Mouse (Mus musculus) myocyte (in vitro differentiated cells): ENCODE data around the gene Cldn4. TPM values are rescaled to one million over a fixed set of nuclear protein-coding genes. Genes with fewer than 3 reads are reported as not detected.
A peak's percentile ranks its signal among the peaks of the same experiment; 100 is the strongest.
"Not testable (repeated sequence)": the region's sequence is repeated elsewhere in the genome, so short reads cannot be mapped to it uniquely, and the experiment has no call there.

Experiments
- H3K27me3 ChIP-seq: one replicate; pipeline ENCODE4 v1.6.1; 2011; ENCODE audit not compliant: control insufficient read depth, insufficient read depth, insufficient read length
- H3K36me3 ChIP-seq: one replicate; pipeline ENCODE4 v1.6.1; 2011; ENCODE audit not compliant: control insufficient read depth, insufficient read depth
- H3K4me2 ChIP-seq: one replicate; pipeline ENCODE4 v1.6.1; 2011; ENCODE audit warnings: low read depth, control low read depth
- H3K4me3 ChIP-seq: one replicate; pipeline ENCODE4 v1.5.1; 2011; ENCODE audit warnings: mild to moderate bottlenecking, control low read depth, moderate library complexity
- H3K79me2 ChIP-seq: one replicate; pipeline ENCODE4 v1.6.1; 2011; ENCODE audit not compliant: control insufficient read depth, insufficient read depth
- H3ac ChIP-seq: one replicate; pipeline ENCODE4 v1.6.1; 2011; ENCODE audit not compliant: control insufficient read depth, insufficient read length
- CEBPB ChIP-seq: IDR thresholded peaks from 2 replicates; pipeline ENCODE4 v1.6.1; 2011; ENCODE audit warnings: mild to moderate bottlenecking, moderate library complexity; ENCODE audit not compliant: poor library complexity, insufficient read depth, severe bottlenecking
- E2F4 ChIP-seq: IDR thresholded peaks from one replicate; pipeline ENCODE4 v1.6.1; 2011; ENCODE audit warnings: mild to moderate bottlenecking, control low read depth, moderate library complexity; ENCODE audit not compliant: insufficient read depth
- MAX ChIP-seq: IDR thresholded peaks from one replicate; pipeline ENCODE4 v1.6.1; 2011; ENCODE audit warnings: low read depth, mild to moderate bottlenecking, control low read depth
- MYOD1 ChIP-seq, 3 experiments: IDR thresholded peaks; one replicate each; pipeline ENCODE4 v1.6.1; 2011; ENCODE audit warnings: control low read depth in 2 of 3, low read depth in 2 of 3, mild to moderate bottlenecking in 2 of 3, moderate library complexity in 1 of 3; ENCODE audit not compliant: insufficient read length in 2 of 3, control insufficient read depth in 1 of 3
- MYOG ChIP-seq, 3 experiments: IDR thresholded peaks; one replicate each; pipeline ENCODE4 v1.6.1; 2011; ENCODE audit warnings: control low read depth in 2 of 3, low read depth in 2 of 3, mild to moderate bottlenecking in 2 of 3; ENCODE audit not compliant: insufficient read length in 2 of 3, control insufficient read depth in 1 of 3, insufficient read depth in 1 of 3
- POLR2A ChIP-seq: IDR thresholded peaks from one replicate; pipeline ENCODE4 v1.6.1; 2011; ENCODE audit warnings: low read depth, mild to moderate bottlenecking, control low read depth, moderate library complexity; ENCODE audit not compliant: insufficient read length
- POLR2AphosphoS2 ChIP-seq: IDR thresholded peaks from one replicate; pipeline ENCODE4 v1.6.1; 2011; ENCODE audit warnings: low read depth, control low read depth; ENCODE audit not compliant: insufficient read length
- REST ChIP-seq: IDR thresholded peaks from one replicate; pipeline ENCODE4 v1.6.1; 2011; ENCODE audit warnings: mild to moderate bottlenecking, control low read depth, moderate library complexity; ENCODE audit not compliant: insufficient read depth, insufficient read length
- SRF ChIP-seq: IDR thresholded peaks from one replicate; pipeline ENCODE4 v1.6.1; 2011; ENCODE audit warnings: low read depth; ENCODE audit not compliant: control insufficient read depth, insufficient read length
- TCF12 ChIP-seq: IDR thresholded peaks from one replicate; pipeline ENCODE4 v1.6.1; 2011; ENCODE audit warnings: mild to moderate bottlenecking, control low read depth; ENCODE audit not compliant: poor library complexity, insufficient read depth, severe bottlenecking
- TCF3 ChIP-seq: IDR thresholded peaks from one replicate; pipeline ENCODE4 v1.6.1; 2011; ENCODE audit warnings: low read depth, control low read depth; ENCODE audit not compliant: insufficient read length
- USF1 ChIP-seq: IDR thresholded peaks from one replicate; pipeline ENCODE4 v1.6.1; 2011; ENCODE audit warnings: low read depth, mild to moderate bottlenecking, control low read depth, moderate library complexity
- polyA plus RNA-seq: library from polyadenylated mRNA; unstranded; fragments of >200 nt; fragmentation: generic; extraction: Trizol; gene quantifications from one replicate; pipeline ENCODE4 v1.2.1, GENCODE M21; 2012; ENCODE audit warnings: missing spikeins

The Cldn4 gene
- polyA plus RNA-seq, 1 experiment: not detected

DNA sequence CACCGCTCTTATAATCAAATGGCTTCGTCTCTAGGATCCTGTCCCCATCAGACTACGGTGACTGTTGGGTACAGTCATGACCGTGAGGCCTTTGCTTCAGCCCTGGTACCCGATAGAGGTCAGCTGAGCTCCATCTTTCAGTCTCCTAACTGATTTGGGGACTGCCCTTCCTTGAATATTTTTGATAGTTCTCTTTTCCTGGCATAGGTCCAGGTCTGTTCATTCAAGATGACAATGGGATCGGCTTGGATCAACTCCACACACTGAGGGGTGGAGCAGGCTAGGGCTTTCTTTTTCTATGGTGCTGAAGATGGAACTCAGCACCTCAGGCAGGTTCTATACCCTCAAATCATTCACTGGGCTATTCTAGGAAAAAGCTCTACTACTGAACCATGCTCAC lies 10.7 kb downstream of the Cldn4 start:
- H3ac ChIP-seq: no peak overlapping the region
- H3K79me2 ChIP-seq: no peaks in the 10 kb centered on the region
- no peak overlapping the region for H3K4me3 ChIP-seq
- TF ChIP-seq REST: no peak
- no peak for TF ChIP-seq E2F4
- TF ChIP-seq MYOD1 (IDR thresholded peaks at IDR 0.05; ENCODE audit: control insufficient read depth in 1 of 3, insufficient read length in 2 of 3, low read depth in 2 of 3): no peak
- no peak for TF ChIP-seq TCF12
- TF ChIP-seq USF1: no peak
- no peak for TF ChIP-seq MAX
- no peak for TF ChIP-seq MYOG (IDR thresholded peaks at IDR 0.05; ENCODE audit: control insufficient read depth in 1 of 3, insufficient read depth in 1 of 3, insufficient read length in 2 of 3, low read depth in 2 of 3)
- no peak for TF ChIP-seq POLR2A
- TF ChIP-seq SRF: no peak
- TF ChIP-seq POLR2AphosphoS2: no peak
- TF ChIP-seq TCF3: no peak
- no peak for TF ChIP-seq CEBPB
- no peak overlapping the region for H3K4me2 ChIP-seq
- H3K27me3 ChIP-seq: no peaks in the 10 kb centered on the region
- H3K36me3 ChIP-seq: no peaks in the 10 kb centered on the region

DNA sequence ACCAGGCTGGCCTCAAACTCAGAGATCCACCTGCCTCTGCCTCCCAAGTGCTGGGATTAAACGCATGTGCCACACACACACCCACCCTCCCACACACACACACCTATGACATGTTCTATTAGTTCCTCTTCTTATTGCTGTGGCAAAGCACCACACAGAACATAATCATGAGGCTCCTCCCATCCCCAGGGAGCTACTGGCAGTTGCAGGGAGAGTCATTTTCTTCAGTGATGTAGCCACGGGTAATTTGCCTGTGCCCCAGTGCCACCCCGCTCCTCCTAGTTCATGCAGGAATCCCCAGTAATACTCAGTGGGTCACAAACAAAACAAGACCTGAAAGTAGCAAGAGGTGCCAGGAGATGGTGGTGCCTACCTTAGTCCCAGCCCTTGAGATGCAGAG lies 12.1 kb downstream of the Cldn4 start:
- Histone ChIP-seq H3ac (no peak overlapping the region), H3K36me3 (no peaks in the 10 kb centered on the region), H3K79me2 (no peaks in the 10 kb centered on the region), H3K4me2 (no peak overlapping the region), H3K4me3 (no peak overlapping the region), H3K27me3 (no peaks in the 10 kb centered on the region)
- TF ChIP-seq TCF3: no peak
- TF ChIP-seq POLR2A: no peak
- TF ChIP-seq MYOG (IDR thresholded peaks at IDR 0.05; ENCODE audit: control insufficient read depth in 1 of 3, insufficient read depth in 1 of 3, insufficient read length in 2 of 3, low read depth in 2 of 3): no peak
- no peak for TF ChIP-seq TCF12
- TF ChIP-seq CEBPB: no peak
- TF ChIP-seq REST: no peak

DNA sequence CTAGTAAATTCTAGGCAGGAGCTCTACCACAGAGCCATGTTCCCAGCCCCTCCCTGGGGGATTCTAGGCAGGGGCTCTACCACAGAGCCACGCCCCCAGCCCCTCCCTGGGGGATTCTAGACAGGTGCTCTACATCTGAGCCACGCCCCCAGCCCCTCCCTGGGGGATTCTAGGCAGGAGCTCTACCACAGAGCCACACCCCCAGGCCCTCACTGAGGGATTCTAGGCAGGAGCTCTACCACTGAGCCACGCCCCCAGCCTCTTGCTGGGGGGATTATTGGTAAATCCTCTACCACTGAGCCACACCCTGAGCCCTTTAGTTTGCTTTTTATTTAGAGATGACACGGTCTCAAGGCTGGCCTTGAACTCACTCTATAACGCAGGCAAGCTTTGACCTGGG lies 13.0 kb downstream of the Cldn4 start:
- H3K36me3 ChIP-seq, H3K27me3 ChIP-seq, H3ac ChIP-seq, H3K4me3 ChIP-seq, H3K4me2 ChIP-seq, H3K79me2 ChIP-seq: not testable (repeated sequence)

DNA sequence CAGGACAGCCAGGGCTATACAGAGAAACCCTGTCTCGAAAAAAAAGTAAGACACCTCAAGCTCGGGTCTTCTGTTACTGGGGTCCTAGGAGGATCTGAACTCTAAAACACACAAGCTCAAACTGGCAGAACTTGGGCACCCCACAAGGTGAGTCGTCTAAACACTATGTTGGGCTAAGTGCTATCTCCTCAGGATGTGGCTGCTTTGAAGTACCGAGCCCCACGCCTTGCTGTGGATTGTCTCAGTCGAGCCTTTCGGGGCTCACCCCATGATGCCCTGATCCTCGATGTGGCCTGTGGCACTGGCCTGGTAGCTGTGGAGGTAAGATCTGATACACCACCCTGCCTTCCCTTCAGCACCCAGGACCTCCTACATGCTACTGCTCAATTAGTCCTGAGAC lies 13.5 kb downstream of the Cldn4 start:
- Histone ChIP-seq H3K79me2 (no peaks in the 10 kb centered on the region), H3K4me3 (peak overlapping the region; percentile 69), H3K36me3 (no peaks in the 10 kb centered on the region), H3ac (no peak overlapping the region), H3K4me2 (peak overlapping the region; percentile 89), H3K27me3 (no peaks in the 10 kb centered on the region)
- no peak for TF ChIP-seq REST
- TF ChIP-seq MYOG (IDR thresholded peaks at IDR 0.05; ENCODE audit: control insufficient read depth in 1 of 3, insufficient read depth in 1 of 3, insufficient read length in 2 of 3, low read depth in 2 of 3): no peak
- TF ChIP-seq TCF3: no peak
- TF ChIP-seq CEBPB: no peak

DNA sequence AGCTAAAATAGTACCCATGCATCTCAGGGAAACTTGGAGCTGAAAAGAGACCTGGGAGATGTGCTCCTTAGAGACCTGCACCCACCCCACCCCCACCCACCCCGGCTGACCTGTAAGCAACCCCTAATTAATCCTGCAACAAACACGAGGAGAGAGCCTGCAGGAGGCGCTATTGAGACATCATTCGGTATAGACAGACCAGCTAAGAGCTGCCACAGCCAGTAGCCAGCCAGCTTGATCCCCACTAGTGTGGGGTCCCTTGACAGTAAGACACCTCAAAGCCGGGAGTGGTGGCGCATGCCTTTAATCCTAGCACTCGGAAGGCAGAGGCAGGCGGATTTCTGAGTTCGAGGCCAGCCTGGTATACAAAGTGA lies 13.8 kb downstream of the Cldn4 start:
- Histone ChIP-seq H3K4me3 (peak overlapping the region; percentile 69), H3ac (peak overlapping the region; percentile 55), H3K79me2 (no peaks in the 10 kb centered on the region), H3K27me3 (no peaks in the 10 kb centered on the region), H3K4me2 (peak overlapping the region; percentile 89), H3K36me3 (no peaks in the 10 kb centered on the region)
- TF ChIP-seq MAX (no peak), SRF (no peak), E2F4 (no peak), POLR2AphosphoS2 (no peak), USF1 (no peak), REST (no peak), POLR2A (no peak), TCF12 (no peak), MYOD1 (IDR thresholded peaks at IDR 0.05; ENCODE audit: control insufficient read depth in 1 of 3, insufficient read length in 2 of 3, low read depth in 2 of 3) (no peak), CEBPB (no peak), MYOG (IDR thresholded peaks at IDR 0.05; ENCODE audit: control insufficient read depth in 1 of 3, insufficient read depth in 1 of 3, insufficient read length in 2 of 3, low read depth in 2 of 3) (no peak), TCF3 (no peak)
